8 mouse cellular contexts compared by ENCODE assay signal in genomic region chr15:103147422-103147690, GRCm38 (mm10). TPM values are rescaled to one million over a fixed set of nuclear protein-coding genes. Genes with fewer than 3 reads are reported as not detected.
DNase-seq lines count a peak whose midpoint lies in the region; ATAC-seq and TF ChIP-seq lines count a peak whose summit lies in the region.

No protein-coding gene starts in this region.

- peak overlapping the region; percentile 69 for H3K4me2 ChIP-seq in hindbrain, embryonic 13.5 days
- H3K4me2 ChIP-seq in midbrain, embryonic 13.5 days (replicated peaks), result peak overlapping the region; percentile 80

- no peak for TF ChIP-seq POLR2A in ES-Bruce4 (IDR thresholded peaks at IDR 0.05; ENCODE audit: insufficient read depth, low read length)

- no peaks in the 10 kb centered on the region for H3K36me3 ChIP-seq in heart, embryonic 10.5 days
- H3K36me3 ChIP-seq in ES-Bruce4 (ENCODE audit: control insufficient read depth, insufficient read depth, low read length, poor library complexity, severe bottlenecking), result no peaks in the 10 kb centered on the region
- no peaks in the 10 kb centered on the region for H3K36me3 ChIP-seq in hindbrain, embryonic 13.5 days
- no peaks in the 10 kb centered on the region for H3K36me3 ChIP-seq in midbrain, embryonic 13.5 days

- no peak for DNase-seq in heart, embryonic 10.5 days (ENCODE audit: low spot score)
- DNase-seq in heart, postnatal 14 days, result no peak
- no peak for DNase-seq in right cerebral cortex, adult 2 months (ENCODE audit: low spot score in 2 of 2)
- DNase-seq in gastrocnemius, postnatal 4 days (ENCODE audit: low spot score in 2 of 2), result no peak
- no peak for DNase-seq in spleen, postnatal 10 days (ENCODE audit: low spot score in 2 of 2)

- TF ChIP-seq EP300 in ES-Bruce4 (IDR thresholded peaks at IDR 0.05; ENCODE audit: insufficient read depth, low read depth, low read length), result no peak

- H3K9me3 ChIP-seq in heart, embryonic 10.5 days, result no peaks in the 10 kb centered on the region
- no peaks in the 10 kb centered on the region for H3K9me3 ChIP-seq in ES-Bruce4 (replicated peaks; ENCODE audit: control insufficient read depth, insufficient read depth, low read length, poor library complexity, severe bottlenecking)
- no peaks in the 10 kb centered on the region for H3K9me3 ChIP-seq in hindbrain, embryonic 13.5 days
- no peaks in the 10 kb centered on the region for H3K9me3 ChIP-seq in midbrain, embryonic 13.5 days

- no peak for TF ChIP-seq CTCF in ES-Bruce4 (IDR thresholded peaks at IDR 0.05; ENCODE audit: low read depth, low read length)

- peaks cover 7% of the 10 kb centered on the region; the same call in 1 of the 2 replicates for H3K4me1 ChIP-seq in heart, embryonic 10.5 days
- peaks cover 3% of the 10 kb centered on the region for H3K4me1 ChIP-seq in ES-Bruce4 (ENCODE audit: control insufficient read depth, insufficient read depth, low read length)
- H3K4me1 ChIP-seq in hindbrain, embryonic 13.5 days (replicated peaks), result peaks cover 30% of the 10 kb centered on the region
- peaks cover 20% of the 10 kb centered on the region for H3K4me1 ChIP-seq in midbrain, embryonic 13.5 days (replicated peaks)

- intact Hi-C loops in heart, postnatal 14 days (cut with DNase I), result no loop called here

- peaks cover 83% of the 10 kb centered on the region for H3K27me3 ChIP-seq in heart, embryonic 10.5 days (ENCODE audit: insufficient read depth, poor library complexity, severe bottlenecking)
- H3K27me3 ChIP-seq in ES-Bruce4 (ENCODE audit: control insufficient read depth, insufficient read depth, low read length, poor library complexity, severe bottlenecking), result peaks cover 3% of the 10 kb centered on the region; the same call in 1 of the 2 replicates
- H3K27me3 ChIP-seq in hindbrain, embryonic 13.5 days, result peaks cover 38% of the 10 kb centered on the region
- peaks cover 68% of the 10 kb centered on the region for H3K27me3 ChIP-seq in midbrain, embryonic 13.5 days

- ATAC-seq in hindbrain, embryonic 13.5 days (ENCODE audit: low FRiP score), result peak; percentile 36; the same call in 1 of the 2 replicates
- peak; percentile 47; the same call in 1 of the 2 replicates for ATAC-seq in midbrain, embryonic 13.5 days

- peak overlapping the region; percentile 48; the same call in 1 of the 2 replicates for H3K9ac ChIP-seq in ES-Bruce4 (ENCODE audit: low read depth, poor library complexity, severe bottlenecking)
- peak overlapping the region; percentile 75 for H3K9ac ChIP-seq in hindbrain, embryonic 13.5 days
- H3K9ac ChIP-seq in midbrain, embryonic 13.5 days (replicated peaks), result peak overlapping the region; percentile 73; the same call in 1 of the 2 replicates

- H3K27ac ChIP-seq in heart, embryonic 10.5 days, result no peak overlapping the region
- no peak overlapping the region for H3K27ac ChIP-seq in ES-Bruce4 (ENCODE audit: insufficient read depth, low read length)
- H3K27ac ChIP-seq in hindbrain, embryonic 13.5 days, result peak overlapping the region; percentile 94
- H3K27ac ChIP-seq in midbrain, embryonic 13.5 days, result peak overlapping the region; percentile 64

- H3K4me3 ChIP-seq in heart, embryonic 10.5 days, result peak overlapping the region; percentile 61; the same call in 1 of the 2 replicates
- H3K4me3 ChIP-seq in ES-Bruce4 (ENCODE audit: low read depth, low read length), result no peak overlapping the region; the same call in 1 of the 2 replicates
- peak overlapping the region; percentile 42 for H3K4me3 ChIP-seq in hindbrain, embryonic 13.5 days
- H3K4me3 ChIP-seq in midbrain, embryonic 13.5 days (replicated peaks), result peak overlapping the region; percentile 48

- WGBS in heart, embryonic 10.5 days, result 21% methylated on average over 3 of the region's 3 CpGs
- 8% methylated on average over 3 of the region's 3 CpGs for WGBS in hindbrain, embryonic 13.5 days
- 8% methylated on average over 3 of the region's 3 CpGs for WGBS in midbrain, embryonic 13.5 days

RNA-seq across cellular contexts. Expression of gene Smug1, which starts 19.5 kb away (rescaled TPM):
- polyA plus RNA-seq in heart, embryonic 10.5 days (2016; fragmentation: Nextera tagmentation; extraction: Ambion mirVana), result 16.2 and 19.5 TPM in 2 replicates
- 10 to 100 TPM; 13.5 to 14.0 TPM for total RNA-seq in heart, postnatal 14 days (2021)
- 13.5 and 15.3 TPM in 2 replicates for polyA plus RNA-seq in ES-Bruce4 (2011; ENCODE audit: insufficient read depth, insufficient read length, low read depth, missing spikeins)
- polyA plus RNA-seq in hindbrain, embryonic 13.5 days (2015; fragmentation: Nextera tagmentation; extraction: Ambion mirVana), result 40.7 and 41.2 TPM in 2 replicates
- 26.8 and 27.7 TPM in 2 replicates for polyA plus RNA-seq in midbrain, embryonic 13.5 days (2015; fragmentation: Nextera tagmentation; extraction: Ambion mirVana)
- 10 to 100 TPM; 13.9 to 15.4 TPM for total RNA-seq in gastrocnemius, postnatal 4 days (2021)

Comparison
In these comparisons a context has a peak if more than half of its experiments do, and no peak if none do; other contexts are left out.
1. H3K27ac ChIP-seq: peak in hindbrain, embryonic 13.5 days (single experiment) and midbrain, embryonic 13.5 days (single experiment); none in heart, embryonic 10.5 days (single experiment) and ES-Bruce4 (single experiment).
2. Peak in every context shown above with its lines, with median percentiles within 50 percentile points of each other: H3K9ac ChIP-seq.